22 mouse cellular contexts compared by ENCODE assay signal in the genomic region with DNA sequence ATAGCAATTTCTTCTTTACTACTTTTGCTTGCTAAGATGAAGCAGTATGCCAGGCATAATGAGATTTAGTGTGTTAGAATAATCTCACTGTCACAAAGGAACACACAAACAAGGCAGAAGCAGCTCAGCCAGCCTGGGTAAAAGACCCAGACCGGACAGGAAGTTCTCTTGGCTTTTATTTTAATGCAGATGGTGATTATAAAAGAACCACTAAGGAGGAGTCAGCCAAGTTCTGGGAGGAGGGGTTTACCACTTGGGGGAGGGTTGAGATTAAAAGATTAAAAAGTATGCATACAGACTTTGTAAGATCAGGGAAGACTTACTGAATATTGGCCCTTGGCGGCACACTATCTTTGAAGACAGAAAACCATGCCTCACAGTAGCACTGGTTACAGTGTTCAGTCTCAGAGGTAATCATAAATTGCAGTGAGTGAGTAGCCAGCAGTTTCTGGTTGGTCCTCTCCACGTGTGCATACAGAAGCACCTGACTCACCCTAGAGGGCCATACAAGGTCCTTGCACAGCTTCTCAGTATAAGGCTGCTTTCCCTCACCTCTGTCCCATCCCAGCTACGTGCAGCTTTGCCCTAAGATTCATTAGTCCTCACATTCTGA. TPM values are rescaled to one million over a fixed set of nuclear protein-coding genes. Genes with fewer than 3 reads are reported as not detected.
DNase-seq lines count a peak whose midpoint lies in the region; ATAC-seq and TF ChIP-seq lines count a peak whose summit lies in the region.
"Had no signal": no experiment of that assay in that cellular context is flagged by ENCODE, and none has a peak within 500 bp of the region (broad histone marks: within the 10 kb centered on the region; RNA-seq: fewer than 3 reads in every experiment).

No protein-coding gene starts in this region.

- H3K4me3 ChIP-seq in hindbrain, postnatal 0 days (ENCODE audit: low read length), result no peak overlapping the region
- no peak overlapping the region for H3K4me3 ChIP-seq in hindbrain, embryonic 12.5 days
- no peak overlapping the region for H3K4me3 ChIP-seq in midbrain, embryonic 14.5 days (replicated peaks; ENCODE audit: low read depth, low read length)
- H3K4me3 ChIP-seq in midbrain, embryonic 10.5 days, result no peak overlapping the region
- no peak overlapping the region for H3K4me3 ChIP-seq in liver, embryonic 15.5 days (replicated peaks)
- H3K4me3 ChIP-seq in intestine, embryonic 16.5 days (ENCODE audit: low read length), result no peak overlapping the region
- no peak overlapping the region for H3K4me3 ChIP-seq in limb, embryonic 10.5 days
- H3K4me3 ChIP-seq: forebrain, embryonic 15.5 days; hindbrain, embryonic 10.5 days; limb, embryonic 12.5 days; midbrain, embryonic 13.5 days had no signal

- no peak for ATAC-seq in hindbrain, postnatal 0 days
- no peak for ATAC-seq in hindbrain, embryonic 12.5 days (ENCODE audit: low FRiP score)
- no peak for ATAC-seq in midbrain, embryonic 14.5 days (ENCODE audit: low FRiP score, low TSS enrichment)
- ATAC-seq in liver, embryonic 15.5 days (ENCODE audit: insufficient read depth), result 0 out of 2 replicates have a peak, but pooled peaks have one; percentile 28
- no peak for ATAC-seq in intestine, embryonic 16.5 days
- ATAC-seq: forebrain, embryonic 15.5 days; midbrain, embryonic 13.5 days had no signal

- no peak overlapping the region for H3K4me2 ChIP-seq in hindbrain, postnatal 0 days (ENCODE audit: low read depth, low read length)
- no peak overlapping the region for H3K4me2 ChIP-seq in hindbrain, embryonic 12.5 days (replicated peaks)
- H3K4me2 ChIP-seq in midbrain, embryonic 14.5 days (ENCODE audit: low read length), result no peak overlapping the region
- no peak overlapping the region for H3K4me2 ChIP-seq in liver, embryonic 15.5 days
- H3K4me2 ChIP-seq in intestine, embryonic 16.5 days (ENCODE audit: low read depth, low read length), result no peak overlapping the region
- H3K4me2 ChIP-seq: forebrain, embryonic 15.5 days; limb, embryonic 12.5 days; midbrain, embryonic 13.5 days had no signal

- H3K9ac ChIP-seq in hindbrain, postnatal 0 days (replicated peaks; ENCODE audit: low read length), result no peak overlapping the region
- H3K9ac ChIP-seq in hindbrain, embryonic 12.5 days, result no peak overlapping the region
- 0 out of 2 replicates have a peak overlapping the region, but pooled peaks have one; percentile 7 for H3K9ac ChIP-seq in midbrain, embryonic 14.5 days (replicated peaks; ENCODE audit: low read length)
- H3K9ac ChIP-seq in liver, embryonic 15.5 days, result no peak overlapping the region
- H3K9ac ChIP-seq in intestine, embryonic 16.5 days (ENCODE audit: low read depth, low read length), result no peak overlapping the region
- H3K9ac ChIP-seq: forebrain, embryonic 15.5 days; limb, embryonic 12.5 days; midbrain, embryonic 13.5 days had no signal

- H3K27me3 ChIP-seq in hindbrain, postnatal 0 days (ENCODE audit: insufficient read depth, low read length), result no peaks in the 10 kb centered on the region
- no peaks in the 10 kb centered on the region for H3K27me3 ChIP-seq in hindbrain, embryonic 12.5 days
- no peaks in the 10 kb centered on the region for H3K27me3 ChIP-seq in midbrain, embryonic 14.5 days (ENCODE audit: control insufficient read depth, insufficient read depth, low read length)
- H3K27me3 ChIP-seq in midbrain, embryonic 10.5 days (ENCODE audit: low read depth, poor library complexity, severe bottlenecking), result no peaks in the 10 kb centered on the region
- no peaks in the 10 kb centered on the region for H3K27me3 ChIP-seq in liver, embryonic 15.5 days
- H3K27me3 ChIP-seq in intestine, embryonic 16.5 days (replicated peaks; ENCODE audit: control insufficient read depth, insufficient read depth, low read length), result no peaks in the 10 kb centered on the region
- no peaks in the 10 kb centered on the region for H3K27me3 ChIP-seq in limb, embryonic 10.5 days (ENCODE audit: low read depth, poor library complexity, severe bottlenecking)
- H3K27me3 ChIP-seq: forebrain, embryonic 15.5 days; limb, embryonic 12.5 days; midbrain, embryonic 13.5 days had no signal

- WGBS in hindbrain, postnatal 0 days, result 74% methylated on average over 4 of the region's 4 CpGs
- WGBS in hindbrain, embryonic 12.5 days, result 85% methylated on average over 4 of the region's 4 CpGs
- WGBS in midbrain, embryonic 14.5 days, result 67% methylated on average over 4 of the region's 4 CpGs
- WGBS in midbrain, embryonic 10.5 days, result 88% methylated on average over 4 of the region's 4 CpGs
- WGBS in liver, embryonic 15.5 days (ENCODE audit: insufficient replicate concordance), result 50% methylated on average over 4 of the region's 4 CpGs
- 72% methylated on average over 4 of the region's 4 CpGs for WGBS in intestine, embryonic 16.5 days
- WGBS in limb, embryonic 10.5 days, result 83% methylated on average over 4 of the region's 4 CpGs

- DNase-seq in hindbrain, postnatal 0 days (ENCODE audit: low spot score), result no peak
- no peak for DNase-seq in midbrain, embryonic 14.5 days
- no peak for DNase-seq in midbrain, embryonic 10.5 days (ENCODE audit: low spot score)
- DNase-seq in Muller cell, postnatal 12 days (ENCODE audit: inconsistent ontology term), result peak; percentile 24
- DNase-seq in limb, embryonic 10.5 days (ENCODE audit: low spot score), result no peak
- DNase-seq: adrenal gland, postnatal 36 days; cerebellum, adult 11-12 months; cerebellum, postnatal 14 days; embryo, embryonic 11 days; gastrocnemius, postnatal 36 days; kidney, adult 2 months; kidney, postnatal 14 days; lung, adult 2 months; lung, postnatal 36 days; thymus, adult 2 months had no signal

- H3K27ac ChIP-seq in hindbrain, postnatal 0 days, result peak overlapping the region; percentile 36; the same call in 1 of the 2 replicates
- no peak overlapping the region for H3K27ac ChIP-seq in hindbrain, embryonic 12.5 days
- H3K27ac ChIP-seq in midbrain, embryonic 14.5 days (replicated peaks; ENCODE audit: low read depth, low read length), result no peak overlapping the region
- H3K27ac ChIP-seq in midbrain, embryonic 10.5 days (replicated peaks), result no peak overlapping the region
- H3K27ac ChIP-seq in liver, embryonic 15.5 days (replicated peaks), result no peak overlapping the region
- no peak overlapping the region for H3K27ac ChIP-seq in intestine, embryonic 16.5 days (ENCODE audit: low read length)
- H3K27ac ChIP-seq in limb, embryonic 10.5 days, result no peak overlapping the region
- H3K27ac ChIP-seq: forebrain, embryonic 15.5 days; hindbrain, embryonic 10.5 days; limb, embryonic 12.5 days; midbrain, embryonic 13.5 days had no signal

- H3K9me3 ChIP-seq in hindbrain, postnatal 0 days (ENCODE audit: low read length), result no peaks in the 10 kb centered on the region
- H3K9me3 ChIP-seq in hindbrain, embryonic 12.5 days (replicated peaks), result no peaks in the 10 kb centered on the region
- H3K9me3 ChIP-seq in midbrain, embryonic 14.5 days (ENCODE audit: control insufficient read depth, low read length), result no peaks in the 10 kb centered on the region
- no peaks in the 10 kb centered on the region for H3K9me3 ChIP-seq in midbrain, embryonic 10.5 days (replicated peaks)
- no peaks in the 10 kb centered on the region for H3K9me3 ChIP-seq in liver, embryonic 15.5 days (replicated peaks)
- H3K9me3 ChIP-seq in intestine, embryonic 16.5 days (ENCODE audit: control insufficient read depth, low read length), result no peaks in the 10 kb centered on the region
- H3K9me3 ChIP-seq in limb, embryonic 10.5 days (replicated peaks), result no peaks in the 10 kb centered on the region
- H3K9me3 ChIP-seq: forebrain, embryonic 15.5 days; hindbrain, embryonic 10.5 days; limb, embryonic 12.5 days; midbrain, embryonic 13.5 days had no signal

- no peaks in the 10 kb centered on the region for H3K4me1 ChIP-seq in hindbrain, postnatal 0 days (ENCODE audit: insufficient read depth, low read length)
- no peaks in the 10 kb centered on the region for H3K4me1 ChIP-seq in hindbrain, embryonic 12.5 days
- H3K4me1 ChIP-seq in midbrain, embryonic 14.5 days (ENCODE audit: control insufficient read depth, insufficient read depth, low read length), result no peaks in the 10 kb centered on the region
- no peaks in the 10 kb centered on the region for H3K4me1 ChIP-seq in midbrain, embryonic 10.5 days
- H3K4me1 ChIP-seq in liver, embryonic 15.5 days (replicated peaks), result peaks cover 36% of the 10 kb centered on the region
- H3K4me1 ChIP-seq in intestine, embryonic 16.5 days (ENCODE audit: control insufficient read depth, insufficient read depth, low read length), result no peaks in the 10 kb centered on the region; the same call in 1 of the 2 replicates
- H3K4me1 ChIP-seq in limb, embryonic 10.5 days, result no peaks in the 10 kb centered on the region
- H3K4me1 ChIP-seq: hindbrain, embryonic 10.5 days; limb, embryonic 12.5 days had no signal

- H3K36me3 ChIP-seq in hindbrain, postnatal 0 days (ENCODE audit: insufficient read depth, low read length), result peaks cover 7% of the 10 kb centered on the region; the same call in 1 of the 2 replicates
- peaks cover 24% of the 10 kb centered on the region for H3K36me3 ChIP-seq in hindbrain, embryonic 12.5 days
- peaks cover 9% of the 10 kb centered on the region for H3K36me3 ChIP-seq in midbrain, embryonic 14.5 days (ENCODE audit: control insufficient read depth, insufficient read depth, low read length)
- H3K36me3 ChIP-seq in midbrain, embryonic 10.5 days, result peaks cover 79% of the 10 kb centered on the region
- H3K36me3 ChIP-seq in liver, embryonic 15.5 days (replicated peaks), result peaks cover 37% of the 10 kb centered on the region
- H3K36me3 ChIP-seq in intestine, embryonic 16.5 days (ENCODE audit: control insufficient read depth, insufficient read depth, low read length), result peaks cover 5% of the 10 kb centered on the region; the same call in 1 of the 2 replicates
- H3K36me3 ChIP-seq in limb, embryonic 10.5 days, result peaks cover 85% of the 10 kb centered on the region

- no peak for TF ChIP-seq CTCF in hindbrain, postnatal 0 days (IDR thresholded peaks at IDR 0.05; ENCODE audit: low read depth)

RNA-seq across cellular contexts. Expression of gene Aifm3, which starts 11.0 kb away (rescaled TPM):
- total RNA-seq in hindbrain, postnatal 0 days (2014; rRNA removed), result 13.8 and 16.8 TPM in 2 replicates
- 15.7 and 17.4 TPM in 2 replicates for polyA plus RNA-seq in hindbrain, postnatal 0 days (2015; fragmentation: Nextera tagmentation; extraction: Ambion mirVana)
- 3.0 and 4.5 TPM in 2 replicates for polyA plus RNA-seq in hindbrain, embryonic 12.5 days (2016; fragmentation: Nextera tagmentation; extraction: Ambion mirVana)
- polyA plus RNA-seq in midbrain, embryonic 14.5 days (2014; fragmentation: Nextera tagmentation; extraction: Ambion mirVana), result 4.4 and 4.7 TPM in 2 replicates
- 2.6 and 3.5 TPM in 2 replicates for polyA plus RNA-seq in midbrain, embryonic 10.5 days (2016; fragmentation: Nextera tagmentation; extraction: Ambion mirVana)
- 2.3 and 3.4 TPM in 2 replicates for polyA plus RNA-seq in liver, embryonic 15.5 days (2015; fragmentation: Nextera tagmentation; extraction: Ambion mirVana)
- polyA plus RNA-seq in intestine, embryonic 16.5 days (2015; fragmentation: Nextera tagmentation; extraction: Ambion mirVana), result 8.9 and 9.7 TPM in 2 replicates
- 0.85 and 1.2 TPM in 2 replicates for polyA plus RNA-seq in limb, embryonic 10.5 days (2016; fragmentation: Nextera tagmentation; extraction: Ambion mirVana)

RNA-seq across cellular contexts. Expression of gene Crkl, which starts 26.6 kb away (rescaled TPM):
- 74.8 and 83.1 TPM in 2 replicates for total RNA-seq in hindbrain, postnatal 0 days (2014; rRNA removed)
- polyA plus RNA-seq in hindbrain, postnatal 0 days (2015; fragmentation: Nextera tagmentation; extraction: Ambion mirVana), result 54.9 and 68.7 TPM in 2 replicates
- polyA plus RNA-seq in hindbrain, embryonic 12.5 days (2016; fragmentation: Nextera tagmentation; extraction: Ambion mirVana), result 87.1 and 98.9 TPM in 2 replicates
- 76.3 and 85.4 TPM in 2 replicates for polyA plus RNA-seq in midbrain, embryonic 14.5 days (2014; fragmentation: Nextera tagmentation; extraction: Ambion mirVana)
- polyA plus RNA-seq in midbrain, embryonic 10.5 days (2016; fragmentation: Nextera tagmentation; extraction: Ambion mirVana), result 69.2 and 71.6 TPM in 2 replicates
- 28.2 and 29.3 TPM in 2 replicates for polyA plus RNA-seq in liver, embryonic 15.5 days (2015; fragmentation: Nextera tagmentation; extraction: Ambion mirVana)
- 42.7 and 42.9 TPM in 2 replicates for polyA plus RNA-seq in intestine, embryonic 16.5 days (2015; fragmentation: Nextera tagmentation; extraction: Ambion mirVana)
- 83.6 and 84.0 TPM in 2 replicates for polyA plus RNA-seq in limb, embryonic 10.5 days (2016; fragmentation: Nextera tagmentation; extraction: Ambion mirVana)

RNA-seq across cellular contexts. Expression of gene Lztr1, which starts 30.1 kb away (rescaled TPM):
- total RNA-seq in hindbrain, postnatal 0 days (2014; rRNA removed), result 191 and 279 TPM in 2 replicates
- 82.2 and 89.8 TPM in 2 replicates for polyA plus RNA-seq in hindbrain, postnatal 0 days (2015; fragmentation: Nextera tagmentation; extraction: Ambion mirVana)
- polyA plus RNA-seq in hindbrain, embryonic 12.5 days (2016; fragmentation: Nextera tagmentation; extraction: Ambion mirVana), result 113 and 121 TPM in 2 replicates
- polyA plus RNA-seq in midbrain, embryonic 14.5 days (2014; fragmentation: Nextera tagmentation; extraction: Ambion mirVana), result 117 and 121 TPM in 2 replicates
- polyA plus RNA-seq in midbrain, embryonic 10.5 days (2016; fragmentation: Nextera tagmentation; extraction: Ambion mirVana), result 87.3 and 101 TPM in 2 replicates
- polyA plus RNA-seq in liver, embryonic 15.5 days (2015; fragmentation: Nextera tagmentation; extraction: Ambion mirVana), result 20.7 and 21.0 TPM in 2 replicates
- polyA plus RNA-seq in intestine, embryonic 16.5 days (2015; fragmentation: Nextera tagmentation; extraction: Ambion mirVana), result 96.8 and 128 TPM in 2 replicates
- 78.2 and 89.8 TPM in 2 replicates for polyA plus RNA-seq in limb, embryonic 10.5 days (2016; fragmentation: Nextera tagmentation; extraction: Ambion mirVana)

RNA-seq across cellular contexts. Expression of gene Thap7, which starts 52.5 kb away (rescaled TPM):
- total RNA-seq in hindbrain, postnatal 0 days (2014; rRNA removed), result 61.0 and 66.8 TPM in 2 replicates
- 57.5 and 59.5 TPM in 2 replicates for polyA plus RNA-seq in hindbrain, postnatal 0 days (2015; fragmentation: Nextera tagmentation; extraction: Ambion mirVana)
- 57.7 and 66.5 TPM in 2 replicates for polyA plus RNA-seq in hindbrain, embryonic 12.5 days (2016; fragmentation: Nextera tagmentation; extraction: Ambion mirVana)
- polyA plus RNA-seq in midbrain, embryonic 14.5 days (2014; fragmentation: Nextera tagmentation; extraction: Ambion mirVana), result 59.5 and 62.1 TPM in 2 replicates
- polyA plus RNA-seq in midbrain, embryonic 10.5 days (2016; fragmentation: Nextera tagmentation; extraction: Ambion mirVana), result 52.0 and 56.9 TPM in 2 replicates
- polyA plus RNA-seq in liver, embryonic 15.5 days (2015; fragmentation: Nextera tagmentation; extraction: Ambion mirVana), result 21.4 and 23.7 TPM in 2 replicates
- polyA plus RNA-seq in intestine, embryonic 16.5 days (2015; fragmentation: Nextera tagmentation; extraction: Ambion mirVana), result 59.3 and 61.4 TPM in 2 replicates
- 47.8 and 58.9 TPM in 2 replicates for polyA plus RNA-seq in limb, embryonic 10.5 days (2016; fragmentation: Nextera tagmentation; extraction: Ambion mirVana)
